Mouse (Mus musculus) myocyte (in vitro differentiated cells): ENCODE data around the gene Tmem238. TPM values are rescaled to one million over a fixed set of nuclear protein-coding genes. Genes with fewer than 3 reads are reported as not detected.
"Not testable (repeated sequence)": the region's sequence is repeated elsewhere in the genome, so short reads cannot be mapped to it uniquely, and the experiment has no call there.

ENCODE experiments used
- H3K27me3 ChIP-seq: one replicate; pipeline ENCODE4 v1.6.1; 2011; ENCODE audit not compliant: control insufficient read depth, insufficient read depth, insufficient read length
- H3K36me3 ChIP-seq: one replicate; pipeline ENCODE4 v1.6.1; 2011; ENCODE audit not compliant: control insufficient read depth, insufficient read depth
- H3K4me2 ChIP-seq: one replicate; pipeline ENCODE4 v1.6.1; 2011; ENCODE audit warnings: low read depth, control low read depth
- H3K4me3 ChIP-seq: one replicate; pipeline ENCODE4 v1.5.1; 2011; ENCODE audit warnings: mild to moderate bottlenecking, control low read depth, moderate library complexity
- H3K79me2 ChIP-seq: one replicate; pipeline ENCODE4 v1.6.1; 2011; ENCODE audit not compliant: control insufficient read depth, insufficient read depth
- H3ac ChIP-seq: one replicate; pipeline ENCODE4 v1.6.1; 2011; ENCODE audit not compliant: control insufficient read depth, insufficient read length
- CEBPB ChIP-seq: IDR thresholded peaks from 2 replicates; pipeline ENCODE4 v1.6.1; 2011; ENCODE audit warnings: mild to moderate bottlenecking, moderate library complexity; ENCODE audit not compliant: poor library complexity, insufficient read depth, severe bottlenecking
- E2F4 ChIP-seq: IDR thresholded peaks from one replicate; pipeline ENCODE4 v1.6.1; 2011; ENCODE audit warnings: mild to moderate bottlenecking, control low read depth, moderate library complexity; ENCODE audit not compliant: insufficient read depth
- MAX ChIP-seq: IDR thresholded peaks from one replicate; pipeline ENCODE4 v1.6.1; 2011; ENCODE audit warnings: low read depth, mild to moderate bottlenecking, control low read depth
- MYOD1 ChIP-seq, 3 experiments: IDR thresholded peaks; one replicate each; pipeline ENCODE4 v1.6.1; 2011; ENCODE audit warnings: control low read depth in 2 of 3, low read depth in 2 of 3, mild to moderate bottlenecking in 2 of 3, moderate library complexity in 1 of 3; ENCODE audit not compliant: insufficient read length in 2 of 3, control insufficient read depth in 1 of 3
- MYOG ChIP-seq, 3 experiments: IDR thresholded peaks; one replicate each; pipeline ENCODE4 v1.6.1; 2011; ENCODE audit warnings: control low read depth in 2 of 3, low read depth in 2 of 3, mild to moderate bottlenecking in 2 of 3; ENCODE audit not compliant: insufficient read length in 2 of 3, control insufficient read depth in 1 of 3, insufficient read depth in 1 of 3
- POLR2A ChIP-seq: IDR thresholded peaks from one replicate; pipeline ENCODE4 v1.6.1; 2011; ENCODE audit warnings: low read depth, mild to moderate bottlenecking, control low read depth, moderate library complexity; ENCODE audit not compliant: insufficient read length
- POLR2AphosphoS2 ChIP-seq: IDR thresholded peaks from one replicate; pipeline ENCODE4 v1.6.1; 2011; ENCODE audit warnings: low read depth, control low read depth; ENCODE audit not compliant: insufficient read length
- REST ChIP-seq: IDR thresholded peaks from one replicate; pipeline ENCODE4 v1.6.1; 2011; ENCODE audit warnings: mild to moderate bottlenecking, control low read depth, moderate library complexity; ENCODE audit not compliant: insufficient read depth, insufficient read length
- SRF ChIP-seq: IDR thresholded peaks from one replicate; pipeline ENCODE4 v1.6.1; 2011; ENCODE audit warnings: low read depth; ENCODE audit not compliant: control insufficient read depth, insufficient read length
- TCF12 ChIP-seq: IDR thresholded peaks from one replicate; pipeline ENCODE4 v1.6.1; 2011; ENCODE audit warnings: mild to moderate bottlenecking, control low read depth; ENCODE audit not compliant: poor library complexity, insufficient read depth, severe bottlenecking
- TCF3 ChIP-seq: IDR thresholded peaks from one replicate; pipeline ENCODE4 v1.6.1; 2011; ENCODE audit warnings: low read depth, control low read depth; ENCODE audit not compliant: insufficient read length
- USF1 ChIP-seq: IDR thresholded peaks from one replicate; pipeline ENCODE4 v1.6.1; 2011; ENCODE audit warnings: low read depth, mild to moderate bottlenecking, control low read depth, moderate library complexity
- polyA plus RNA-seq: library from polyadenylated mRNA; unstranded; fragments of >200 nt; fragmentation: generic; extraction: Trizol; gene quantifications from one replicate; pipeline ENCODE4 v1.2.1, GENCODE M21; 2012; ENCODE audit warnings: missing spikeins

The Tmem238 gene
- polyA plus RNA-seq, 1 experiment: 7.1 TPM

- Histone ChIP-seq H3ac (no peak overlapping the region), H3K27me3 (no peaks in the 10 kb centered on the region), H3K79me2 (no peaks in the 10 kb centered on the region), H3K4me2 (no peak overlapping the region), H3K4me3 (no peak overlapping the region), H3K36me3 (no peaks in the 10 kb centered on the region)
- TF ChIP-seq E2F4 (no peak), TCF12 (no peak), REST (no peak), SRF (no peak), CEBPB (no peak), MAX (no peak), USF1 (no peak), TCF3 (no peak), MYOG (IDR thresholded peaks at IDR 0.05; ENCODE audit: control insufficient read depth in 1 of 3, insufficient read depth in 1 of 3, insufficient read length in 2 of 3, low read depth in 2 of 3) (no peak)
Measured at GRCm38 (mm10) chr7:4822162-4822907, 32.9 kb upstream of the Tmem238 start.

- Histone ChIP-seq H3K79me2 (no peaks in the 10 kb centered on the region), H3ac (no peak overlapping the region), H3K27me3 (no peaks in the 10 kb centered on the region), H3K4me3 (no peak overlapping the region), H3K4me2 (no peak overlapping the region), H3K36me3 (no peaks in the 10 kb centered on the region)
- no peak for TF ChIP-seq REST
- no peak for TF ChIP-seq MYOD1 (IDR thresholded peaks at IDR 0.05; ENCODE audit: control insufficient read depth in 1 of 3, insufficient read length in 2 of 3, low read depth in 2 of 3)
- no peak for TF ChIP-seq MYOG (IDR thresholded peaks at IDR 0.05; ENCODE audit: control insufficient read depth in 1 of 3, insufficient read depth in 1 of 3, insufficient read length in 2 of 3, low read depth in 2 of 3)
- no peak for TF ChIP-seq CEBPB
- TF ChIP-seq MAX: no peak
- no peak for TF ChIP-seq TCF3
- no peak for TF ChIP-seq POLR2AphosphoS2
- TF ChIP-seq SRF: no peak
- TF ChIP-seq POLR2A: no peak
- TF ChIP-seq TCF12: no peak
- TF ChIP-seq USF1: no peak
- no peak for TF ChIP-seq E2F4
Measured at GRCm38 (mm10) chr7:4821690-4822089, 32.2 kb upstream of the Tmem238 start.

GRCm38 (mm10) chr7:4820925-4821324, 31.5 kb upstream of the Tmem238 start:
- not testable (repeated sequence) for H3K4me2 ChIP-seq, H3K27me3 ChIP-seq, H3K4me3 ChIP-seq, H3K36me3 ChIP-seq, H3K79me2 ChIP-seq, H3ac ChIP-seq

- H3K27me3 ChIP-seq: no peaks in the 10 kb centered on the region
- TF ChIP-seq MYOD1 (IDR thresholded peaks at IDR 0.05; ENCODE audit: control insufficient read depth in 1 of 3, insufficient read length in 2 of 3, low read depth in 2 of 3) (no peak), POLR2A (no peak), USF1 (no peak), E2F4 (no peak), REST (no peak), POLR2AphosphoS2 (no peak)
- no peak overlapping the region for H3ac ChIP-seq
- peaks cover 5% of the 10 kb centered on the region for H3K79me2 ChIP-seq
- H3K4me3 ChIP-seq: no peak overlapping the region
- H3K4me2 ChIP-seq: no peak overlapping the region
- no peaks in the 10 kb centered on the region for H3K36me3 ChIP-seq
Measured at GRCm38 (mm10) chr7:4816559-4816958, 27.1 kb upstream of the Tmem238 start.

- Histone ChIP-seq H3K79me2 (peaks cover 30% of the 10 kb centered on the region), H3K4me3 (peak overlapping the region; percentile 93), H3K36me3 (peaks cover 18% of the 10 kb centered on the region), H3K4me2 (peak overlapping the region; percentile 88), H3ac (peak overlapping the region; percentile 86), H3K27me3 (no peaks in the 10 kb centered on the region)
- TF ChIP-seq POLR2AphosphoS2 (no peak), E2F4 (no peak), USF1 (no peak), REST (no peak), POLR2A (no peak), MYOD1 (IDR thresholded peaks at IDR 0.05; ENCODE audit: control insufficient read depth in 1 of 3, insufficient read length in 2 of 3, low read depth in 2 of 3) (no peak), MYOG (IDR thresholded peaks at IDR 0.05; ENCODE audit: control insufficient read depth in 1 of 3, insufficient read depth in 1 of 3, insufficient read length in 2 of 3, low read depth in 2 of 3) (no peak), TCF12 (no peak), MAX (no peak), CEBPB (no peak), TCF3 (no peak), SRF (no peak)
Measured at GRCm38 (mm10) chr7:4813105-4813791, 23.8 kb upstream of the Tmem238 start.
